Mouse (Mus musculus) cortical plate, adult 2 months (tissue): Measurements from ENCODE around the gene Zcchc3.

Experiments
- CTCF ChIP-seq: fragments of 200-500 bp; IDR thresholded peaks from 2 replicates; pipeline ENCODE4 v1.5.1; 2011; ENCODE audit warnings: mild to moderate bottlenecking, control low read depth, low read length; ENCODE audit not compliant: insufficient read depth; ENCODE audit errors: extremely low read depth
- POLR2A ChIP-seq: fragments of 200-500 bp; IDR thresholded peaks from 2 replicates; pipeline ENCODE4 v1.6.1; 2011; ENCODE audit warnings: mild to moderate bottlenecking, low read length, control low read depth; ENCODE audit not compliant: insufficient read depth; ENCODE audit errors: extremely low read depth

DNA sequence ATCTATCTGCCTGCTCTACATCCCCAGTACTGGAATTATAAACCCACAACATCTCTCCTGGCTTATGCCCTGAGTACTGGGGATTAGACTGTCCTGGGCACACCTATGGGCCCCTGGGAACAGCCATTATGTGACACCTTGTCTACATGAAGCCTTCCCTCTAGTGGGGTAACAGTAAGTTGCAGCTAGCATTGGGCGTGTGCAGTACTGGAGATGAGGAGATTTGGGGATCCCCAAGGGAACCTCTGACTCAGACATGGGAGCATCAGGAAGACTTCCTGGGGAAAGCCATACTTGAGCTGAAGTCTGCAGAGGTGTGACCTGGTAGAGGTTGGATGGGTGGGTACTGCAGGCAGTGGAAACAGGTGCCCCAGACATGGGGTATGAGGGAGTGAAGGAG lies 24.1 kb upstream of the Zcchc3 start:
- TF ChIP-seq CTCF (no peak), POLR2A (no peak)
